Mouse (Mus musculus) stomach, embryonic 14.5 days (tissue): Measurements from ENCODE around the gene Adora2a. TPM values are rescaled to one million over a fixed set of nuclear protein-coding genes. Genes with fewer than 3 reads are reported as not detected.
"Not testable (repeated sequence)": the region's sequence is repeated elsewhere in the genome, so short reads cannot be mapped to it uniquely, and the experiment has no call there.

Source experiments
- ATAC-seq: fragments of 200-750 bp; cut with Nextera tagmentation; 2 replicates; pipeline ENCODE4 v1.8.0; 2017; ENCODE audit warnings: low read depth, moderate TSS enrichment; ENCODE audit not compliant: insufficient number of reproducible peaks, insufficient read depth, low FRiP score
- H3K27ac ChIP-seq: fragments of 300-500 bp; sonication (generic); 2 replicates; pipeline ENCODE4 v1.5.1; 2014; ENCODE audit warnings: mild to moderate bottlenecking, low read length, moderate library complexity, mixed read lengths
- H3K27me3 ChIP-seq: fragments of 300-500 bp; sonication (generic); 2 replicates; pipeline ENCODE4 v1.6.1; 2014; ENCODE audit warnings: low read length, control low read depth, mixed read lengths; ENCODE audit not compliant: control insufficient read depth, insufficient read depth
- H3K36me3 ChIP-seq: fragments of 300-500 bp; sonication (generic); 2 replicates; pipeline ENCODE4 v1.6.1; 2014; ENCODE audit warnings: mild to moderate bottlenecking, control low read depth, low read length, moderate library complexity, mixed read lengths; ENCODE audit not compliant: control insufficient read depth, insufficient read depth
- H3K4me1 ChIP-seq: fragments of 300-500 bp; sonication (generic); 2 replicates; pipeline ENCODE4 v1.6.1; 2014; ENCODE audit warnings: low read length, control low read depth, mixed read lengths; ENCODE audit not compliant: control insufficient read depth, insufficient read depth
- H3K4me2 ChIP-seq: fragments of 300-500 bp; sonication (generic); replicated peaks from 2 replicates; pipeline ENCODE4 v1.6.1; 2014; ENCODE audit warnings: low read depth, low read length, control low read depth
- H3K4me3 ChIP-seq: fragments of 300-500 bp; sonication (generic); 2 replicates; pipeline ENCODE4 v1.5.1; 2014; ENCODE audit warnings: low read depth, low read length, control low read depth
- H3K9ac ChIP-seq: fragments of 300-500 bp; sonication (generic); replicated peaks from 2 replicates; pipeline ENCODE4 v1.6.1; 2014; ENCODE audit warnings: low read depth, mild to moderate bottlenecking, control low read depth, low read length, moderate library complexity, mixed read lengths
- H3K9me3 ChIP-seq: fragments of 300-500 bp; sonication (generic); 2 replicates; pipeline ENCODE4 v1.6.1; 2016; ENCODE audit warnings: low read depth, low read length, control low read depth; ENCODE audit not compliant: control insufficient read depth
- WGBS: fragments of 180-500 bp; shearing (Covaris S2); extraction: QIAGEN DNeasy Blood & Tissue Kit; methylation state at CpG from one replicate; pipeline ENCODE4 v1.1.7; 2014; 5-methylcytosine and 5-hydroxymethylcytosine counted together
- polyA plus RNA-seq: library from polyadenylated mRNA; unstranded; fragments of >200 nt; fragmentation: Nextera tagmentation; extraction: Ambion mirVana; gene quantifications from 2 replicates; pipeline ENCODE4 v1.2.1, GENCODE M21; 2014

The Adora2a gene
- polyA plus RNA-seq, 1 experiment from 2014 or later: 3.8 TPM

GRCm38 (mm10) chr10:75291338-75291737 lies 25.3 kb upstream of the Adora2a start:
- no peaks in the 10 kb centered on the region for H3K9me3 ChIP-seq
- H3K27ac ChIP-seq: no peak overlapping the region
- no peaks in the 10 kb centered on the region for H3K27me3 ChIP-seq
- no peak overlapping the region for H3K4me3 ChIP-seq
- H3K4me2 ChIP-seq: no peak overlapping the region
- no peak overlapping the region for H3K9ac ChIP-seq
- peaks cover 10% of the 10 kb centered on the region; the same call in 1 of the 2 replicates for H3K36me3 ChIP-seq
- ATAC-seq: no peak
- H3K4me1 ChIP-seq: no peaks in the 10 kb centered on the region
- 63% methylated on average over 1 of the region's 1 CpGs for WGBS

- not testable (repeated sequence) for H3K4me3 ChIP-seq, H3K4me1 ChIP-seq, H3K4me2 ChIP-seq, H3K9me3 ChIP-seq, H3K9ac ChIP-seq, ATAC-seq, H3K27me3 ChIP-seq, H3K27ac ChIP-seq
- H3K36me3 ChIP-seq: peaks cover 10% of the 10 kb centered on the region; the same call in 1 of the 2 replicates
- WGBS: 89% methylated on average over 8 of the region's 8 CpGs
These were observed 24.5 kb upstream of the Adora2a start for GRCm38 (mm10) chr10:75292206-75292605.

DNA sequence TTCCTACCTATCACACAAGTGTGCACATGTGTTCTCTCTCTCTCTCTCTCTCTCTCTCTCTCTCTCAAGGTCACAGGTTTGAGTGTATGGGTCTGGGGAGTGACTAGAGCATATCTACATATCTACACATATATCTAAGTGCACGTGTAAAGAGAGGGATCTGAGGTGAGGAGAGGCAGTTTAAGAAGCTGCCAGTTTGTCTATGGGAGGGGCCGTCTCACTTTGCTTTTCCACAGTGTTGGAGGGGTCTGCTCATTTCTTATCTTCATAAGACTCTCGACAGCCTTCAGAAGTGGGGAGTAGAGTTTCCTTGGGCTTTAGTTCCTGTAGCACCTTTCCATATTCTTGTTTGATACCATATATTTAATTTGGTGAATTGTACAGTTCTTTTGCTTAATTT lies 23.4 kb upstream of the Adora2a start:
- Histone ChIP-seq H3K4me3 (no peak overlapping the region), H3K4me2 (no peak overlapping the region), H3K27ac (no peak overlapping the region), H3K4me1 (no peaks in the 10 kb centered on the region), H3K36me3 (peaks cover 10% of the 10 kb centered on the region; the same call in 1 of the 2 replicates), H3K27me3 (no peaks in the 10 kb centered on the region), H3K9ac (no peak overlapping the region), H3K9me3 (no peaks in the 10 kb centered on the region)
- no peak for ATAC-seq
- 76% methylated on average over 3 of the region's 3 CpGs for WGBS

DNA sequence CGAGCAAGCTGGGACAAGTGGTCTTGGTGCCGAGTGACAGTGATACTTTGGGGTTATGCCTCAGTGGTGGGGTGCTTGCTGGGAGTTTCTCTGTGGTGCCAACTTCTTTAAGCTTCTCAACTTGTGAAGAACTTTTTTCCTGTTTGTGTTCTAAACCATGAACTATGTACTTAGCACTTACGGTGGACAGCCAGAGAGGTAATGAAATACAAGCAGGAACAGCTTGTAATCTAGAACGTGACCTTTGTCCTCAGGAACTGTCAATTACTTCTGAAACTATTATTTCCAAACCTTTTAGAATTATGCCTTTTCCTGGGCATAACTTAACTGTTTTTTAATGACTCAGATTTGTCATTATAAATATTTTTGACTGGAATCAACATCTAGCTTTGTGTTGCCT lies 22.3 kb upstream of the Adora2a start:
- no peak overlapping the region for H3K9ac ChIP-seq
- WGBS: 71% methylated on average over 4 of the region's 4 CpGs

GRCm38 (mm10) chr10:75294926-75295325 lies 21.8 kb upstream of the Adora2a start:
- H3K9ac ChIP-seq: no peak overlapping the region
- WGBS: 70% methylated on average over 4 of the region's 4 CpGs
- no peak overlapping the region for H3K4me2 ChIP-seq
- peaks cover 6% of the 10 kb centered on the region; the same call in 1 of the 2 replicates for H3K36me3 ChIP-seq
- H3K27me3 ChIP-seq: no peaks in the 10 kb centered on the region
- H3K4me1 ChIP-seq: no peaks in the 10 kb centered on the region
- H3K9me3 ChIP-seq: no peaks in the 10 kb centered on the region
- no peak overlapping the region for H3K4me3 ChIP-seq
- no peak overlapping the region for H3K27ac ChIP-seq
- ATAC-seq: no peak

More for the DNA sequence above, 22.3 kb upstream of the Adora2a start:
- Histone ChIP-seq H3K9me3 (no peaks in the 10 kb centered on the region), H3K4me2 (no peak overlapping the region), H3K4me1 (no peaks in the 10 kb centered on the region), H3K27ac (no peak overlapping the region), H3K4me3 (no peak overlapping the region), H3K27me3 (no peaks in the 10 kb centered on the region), H3K36me3 (peaks cover 8% of the 10 kb centered on the region; the same call in 1 of the 2 replicates)
- ATAC-seq: no peak

DNA sequence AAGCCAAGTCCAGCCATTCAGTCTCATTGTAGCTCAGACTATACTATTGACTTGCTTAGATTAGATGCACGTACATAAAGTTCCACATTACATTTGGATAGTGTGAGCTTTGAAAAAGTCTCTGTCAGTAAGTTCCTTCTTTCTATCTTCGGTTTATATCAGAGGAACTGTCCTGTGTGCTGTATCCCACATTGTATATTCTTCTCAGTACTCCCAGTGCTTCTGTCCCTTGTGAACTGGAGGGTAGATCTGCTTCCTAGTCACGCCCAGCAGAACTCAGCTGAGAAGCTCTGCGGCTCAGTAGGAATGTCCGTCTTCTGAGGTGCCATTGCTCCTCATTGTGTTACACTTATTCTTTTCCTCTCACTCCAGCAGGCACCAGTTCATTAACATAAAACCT lies 18.1 kb upstream of the Adora2a start:
- H3K36me3 ChIP-seq: peaks cover 13% of the 10 kb centered on the region; the same call in 1 of the 2 replicates
- no peak for ATAC-seq

GRCm38 (mm10) chr10:75299785-75300418 lies 16.8 kb upstream of the Adora2a start:
- Histone ChIP-seq H3K9ac (no peak overlapping the region), H3K9me3 (no peaks in the 10 kb centered on the region), H3K27me3 (no peaks in the 10 kb centered on the region), H3K27ac (no peak overlapping the region), H3K4me3 (no peak overlapping the region), H3K36me3 (peaks cover 12% of the 10 kb centered on the region; the same call in 1 of the 2 replicates), H3K4me2 (no peak overlapping the region), H3K4me1 (no peaks in the 10 kb centered on the region)
- 69% methylated on average over 5 of the region's 5 CpGs for WGBS
- ATAC-seq: no peak

More for the DNA sequence above, 18.1 kb upstream of the Adora2a start:
- H3K9ac ChIP-seq: no peak overlapping the region
- 93% methylated on average over 5 of the region's 5 CpGs for WGBS
- H3K4me1 ChIP-seq: no peaks in the 10 kb centered on the region
- no peaks in the 10 kb centered on the region for H3K27me3 ChIP-seq
- no peaks in the 10 kb centered on the region for H3K9me3 ChIP-seq
- H3K4me2 ChIP-seq: no peak overlapping the region
- H3K27ac ChIP-seq: no peak overlapping the region
- H3K4me3 ChIP-seq: no peak overlapping the region

DNA sequence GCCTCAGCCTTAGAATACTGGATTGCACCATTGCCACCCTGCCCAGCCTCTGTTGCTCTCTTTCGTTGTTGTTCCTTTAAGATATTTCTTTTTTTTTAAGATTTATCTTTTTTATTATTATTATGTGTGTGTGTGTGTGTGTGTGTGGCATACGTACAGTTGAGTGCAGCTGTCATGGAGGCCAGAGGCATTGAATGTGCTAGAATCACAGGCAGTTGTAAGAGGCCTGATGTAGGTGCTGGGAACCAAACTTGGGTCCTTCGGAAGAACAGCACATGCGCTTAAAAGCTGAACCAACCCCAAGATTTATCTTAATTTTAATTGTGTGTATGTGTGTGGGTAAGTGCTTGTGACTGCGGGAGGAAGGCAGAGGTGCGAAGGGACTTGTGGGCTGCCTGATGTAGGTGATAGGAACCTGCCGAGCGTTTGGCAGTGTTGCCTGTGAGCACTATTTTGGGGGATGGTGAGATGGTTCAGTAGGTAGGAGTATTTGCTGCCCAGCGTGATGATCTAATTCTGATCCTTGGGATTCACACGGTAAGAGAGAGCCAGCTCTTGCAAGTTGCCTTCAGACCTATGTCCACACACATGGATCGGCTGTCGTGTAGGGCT lies 15.4 kb upstream of the Adora2a start:
- peaks cover 17% of the 10 kb centered on the region; the same call in 1 of the 2 replicates for H3K36me3 ChIP-seq

More for the DNA sequence above, 15.4 kb upstream of the Adora2a start:
- Histone ChIP-seq H3K27ac (no peak overlapping the region), H3K4me1 (no peaks in the 10 kb centered on the region), H3K4me2 (no peak overlapping the region), H3K4me3 (no peak overlapping the region), H3K9ac (no peak overlapping the region), H3K27me3 (no peaks in the 10 kb centered on the region), H3K9me3 (no peaks in the 10 kb centered on the region)
- ATAC-seq: no peak
- 93% methylated on average over 12 of the region's 12 CpGs for WGBS
